Mouse (Mus musculus) cerebellum, adult 11 months (tissue): ENCODE data around the gene Nfkbil1.
A peak's percentile ranks its signal among the peaks of the same experiment; 100 is the strongest.
"Not testable (repeated sequence)": the region's sequence is repeated elsewhere in the genome, so short reads cannot be mapped to it uniquely, and the experiment has no call there.

Source experiments
- DNase-seq: peaks from one replicate; pipeline ENCODE4 v3.0.0; 2022

Nfkbil1 gene

DNA sequence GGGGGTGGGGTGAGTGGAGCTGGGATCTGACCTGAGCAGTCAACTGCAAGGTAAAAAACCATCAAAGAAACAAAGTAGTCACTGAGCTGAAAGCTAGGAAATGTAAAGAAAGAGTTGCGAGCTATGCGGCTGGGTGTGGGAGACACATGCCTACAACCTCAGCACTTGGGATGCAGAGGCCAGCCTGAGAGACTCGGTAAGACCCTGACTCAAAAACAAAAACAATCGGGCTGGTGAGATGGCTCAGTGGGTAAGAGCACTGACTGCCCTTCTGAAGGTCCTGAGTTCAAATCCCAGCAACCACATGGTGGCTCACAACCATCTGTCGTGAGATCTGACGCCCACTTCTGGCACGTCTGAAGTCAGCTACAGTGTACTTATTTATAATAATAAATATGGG is 1.5 kb downstream of the Nfkbil1 start:
- DNase-seq = not testable (repeated sequence)

DNA sequence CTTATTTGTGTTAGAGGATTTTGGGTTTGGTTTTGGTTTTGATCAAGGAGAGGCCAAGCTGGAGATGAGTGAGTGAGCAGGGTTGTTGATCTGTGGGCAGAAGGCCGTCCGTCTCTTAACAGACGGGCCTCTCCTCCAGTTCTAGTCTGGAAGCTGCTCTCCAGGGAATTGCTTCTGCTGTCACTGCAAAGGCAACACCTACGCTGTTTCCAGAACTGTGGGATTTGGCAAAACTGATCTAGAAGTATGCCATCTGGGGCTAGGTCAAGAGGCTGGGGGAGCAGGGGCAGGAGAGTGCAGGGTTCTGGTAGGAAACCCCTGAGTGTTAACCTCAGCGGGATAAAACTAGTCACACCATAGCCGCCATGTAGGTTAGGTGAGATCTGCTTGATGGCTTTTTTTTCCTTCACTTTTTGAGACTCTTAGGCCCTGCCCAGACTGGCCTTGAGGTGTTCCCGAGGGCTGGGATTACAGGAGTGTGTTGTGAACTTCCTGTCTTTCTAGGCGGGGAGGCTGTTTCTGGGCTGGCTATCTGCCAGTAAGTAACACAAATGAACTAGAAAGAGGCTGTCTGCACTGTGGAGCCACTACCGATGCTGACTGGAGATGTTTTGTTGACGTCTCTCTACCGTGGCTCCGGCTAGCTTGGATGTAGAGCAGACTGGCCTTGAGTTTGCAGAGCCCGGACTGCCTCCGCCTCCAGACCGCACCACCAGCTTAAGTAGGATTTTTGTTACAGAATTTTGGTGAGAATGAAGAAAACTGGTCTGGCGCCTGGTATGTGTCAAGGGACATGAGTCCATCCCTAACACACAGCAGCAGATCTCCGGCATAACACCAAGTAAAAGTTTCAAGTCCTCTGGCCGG is 2.2 kb downstream of the Nfkbil1 start, which contains the start of gene Atp6v1g2:
TSS of gene Atp6v1g2 (plus strand) at position 547 of the 867 bp plus-strand sequence.
- no peak for DNase-seq

DNA sequence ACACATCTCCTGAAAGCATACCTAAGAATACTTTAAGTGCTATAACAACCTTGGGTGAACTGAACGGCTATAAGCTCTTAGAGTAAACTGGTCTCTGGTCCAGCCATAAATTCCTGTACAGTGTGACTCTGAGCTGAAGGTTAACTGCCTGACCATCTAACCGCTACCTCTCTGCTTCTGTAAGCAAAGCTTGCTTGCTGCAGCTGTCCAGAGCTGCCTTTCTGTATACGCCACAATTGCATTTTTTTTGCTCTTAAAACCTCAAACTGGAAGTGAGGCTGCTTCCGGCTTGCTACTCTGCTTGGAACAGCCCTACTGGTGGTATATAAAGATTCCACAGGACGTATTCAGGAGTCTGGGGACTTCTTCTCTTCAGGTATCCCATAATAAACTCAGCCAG is 2.9 kb downstream of the Nfkbil1 start:
- no peak for DNase-seq

DNA sequence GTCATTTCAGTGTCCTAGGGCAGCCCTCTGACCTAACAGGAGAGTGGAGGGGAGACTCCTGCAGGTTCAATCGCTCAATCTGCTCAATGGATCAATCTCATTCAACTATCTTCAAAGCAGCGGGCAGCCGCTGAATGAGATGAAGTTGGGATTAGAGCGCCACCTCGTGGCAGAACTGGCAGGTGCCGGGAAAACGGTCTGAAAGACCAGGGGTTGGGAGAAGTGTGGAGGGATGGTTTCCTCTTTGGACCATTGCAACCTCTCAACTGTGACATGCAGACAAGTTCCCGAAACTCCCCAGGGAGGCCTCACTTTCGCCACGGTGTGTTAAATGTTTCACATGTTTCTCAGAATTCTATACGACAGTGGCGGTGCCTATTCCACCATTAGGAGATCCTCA is 3.5 kb downstream of the Nfkbil1 start:
- peak; percentile 75 for DNase-seq

DNA sequence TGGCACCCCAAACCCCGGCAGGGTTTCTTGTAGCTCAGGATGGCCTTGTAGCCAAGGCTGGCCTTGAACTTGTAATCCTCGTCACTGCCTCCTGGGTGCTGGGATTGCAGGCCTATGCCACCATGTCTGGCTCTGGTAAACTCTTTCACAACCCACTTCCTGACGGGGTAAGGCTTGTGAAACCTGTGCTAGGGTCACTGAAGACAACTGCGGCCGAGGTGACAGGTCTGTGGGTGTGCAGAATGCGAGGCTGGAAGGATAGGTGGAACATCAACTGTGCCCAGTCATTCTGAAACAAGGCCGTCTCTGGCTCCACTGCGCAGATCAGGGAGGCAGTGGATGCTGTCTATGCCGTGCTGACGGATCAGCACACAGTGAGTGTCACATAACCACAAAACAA is 4.6 kb downstream of the Nfkbil1 start:
- no peak for DNase-seq

DNA sequence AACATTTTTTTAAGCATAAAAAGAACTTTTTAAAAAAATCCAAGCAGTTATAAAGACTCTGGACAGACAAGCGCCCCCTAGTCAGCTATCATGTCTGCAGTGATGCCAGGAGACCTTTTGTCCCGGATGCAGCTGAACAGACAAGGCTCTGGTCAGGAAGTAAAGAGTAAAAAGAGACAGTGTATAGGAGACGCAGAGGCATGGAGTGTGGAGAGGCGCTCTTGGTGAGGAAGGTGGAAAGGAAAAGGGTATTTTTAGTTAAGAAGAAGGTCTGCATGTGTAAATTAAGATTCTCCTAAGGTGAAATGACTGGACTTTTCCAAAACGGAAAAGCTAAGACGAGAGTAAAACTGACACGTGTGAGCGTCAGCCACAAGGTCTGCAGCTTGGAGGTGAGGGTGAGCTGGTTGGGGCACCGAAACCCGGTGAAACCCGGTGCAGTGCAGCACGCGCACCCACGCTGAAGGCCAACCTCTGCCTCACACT is 9.0 kb downstream of the Nfkbil1 start:
- DNase-seq = no peak

DNA sequence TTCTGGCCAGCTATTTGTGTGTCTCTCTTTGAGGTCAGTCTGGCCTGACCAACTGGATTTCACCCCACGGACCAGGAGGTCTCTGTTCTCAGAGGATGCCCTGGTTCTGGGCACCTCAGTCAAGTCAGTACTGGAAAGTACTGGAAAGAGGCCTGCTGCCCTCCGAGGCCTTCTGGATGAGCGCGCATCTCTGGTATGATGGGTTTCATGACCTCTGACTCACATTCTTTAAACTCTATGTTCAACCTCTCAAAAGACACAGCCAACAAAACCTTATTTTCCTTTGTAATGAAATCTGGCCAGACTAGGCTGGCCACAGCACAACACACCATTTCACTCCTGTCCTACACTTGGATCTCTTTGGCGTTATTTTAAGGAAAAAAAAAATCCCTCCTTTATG is 10.1 kb downstream of the Nfkbil1 start:
- DNase-seq = no peak

DNA sequence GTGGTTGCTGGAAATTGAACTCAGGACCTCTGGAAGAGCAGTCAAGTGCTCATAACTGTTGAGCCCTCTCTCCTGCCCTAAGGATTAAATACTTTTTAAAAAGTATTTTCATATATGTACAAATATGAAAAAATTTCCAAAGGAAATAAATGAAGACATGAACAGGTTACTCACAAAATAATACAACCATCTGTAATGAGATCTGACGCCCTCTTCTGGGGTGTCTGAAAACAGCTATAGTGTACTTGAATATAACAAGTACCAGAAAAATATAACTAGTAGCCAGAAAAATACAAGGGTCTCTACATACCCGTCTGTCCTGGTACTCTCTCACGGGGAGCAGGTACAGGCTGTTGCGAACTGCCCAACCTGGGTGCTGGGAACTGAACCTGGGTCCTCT is 11.0 kb downstream of the Nfkbil1 start:
- no peak for DNase-seq

DNA sequence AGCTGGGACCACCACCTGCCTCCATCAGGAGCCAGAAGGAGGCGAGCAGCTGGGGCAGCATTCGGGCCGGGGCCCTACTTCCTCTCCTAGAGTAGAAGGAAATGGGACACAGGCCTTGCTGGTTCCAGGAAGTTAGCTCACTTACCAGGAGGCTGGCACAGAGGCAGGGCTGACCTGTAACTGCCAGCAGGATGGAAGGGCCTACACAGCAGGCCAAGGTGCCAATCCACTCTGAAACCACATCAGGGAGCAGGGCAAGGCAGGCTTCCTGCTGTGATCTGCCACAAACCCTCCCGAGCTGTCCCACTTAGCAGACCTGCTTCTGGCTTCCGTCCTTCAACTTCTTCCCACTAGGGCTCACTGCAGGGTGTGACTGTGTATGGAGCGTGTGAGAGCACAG is 13.3 kb downstream of the Nfkbil1 start:
- DNase-seq = no peak

DNA sequence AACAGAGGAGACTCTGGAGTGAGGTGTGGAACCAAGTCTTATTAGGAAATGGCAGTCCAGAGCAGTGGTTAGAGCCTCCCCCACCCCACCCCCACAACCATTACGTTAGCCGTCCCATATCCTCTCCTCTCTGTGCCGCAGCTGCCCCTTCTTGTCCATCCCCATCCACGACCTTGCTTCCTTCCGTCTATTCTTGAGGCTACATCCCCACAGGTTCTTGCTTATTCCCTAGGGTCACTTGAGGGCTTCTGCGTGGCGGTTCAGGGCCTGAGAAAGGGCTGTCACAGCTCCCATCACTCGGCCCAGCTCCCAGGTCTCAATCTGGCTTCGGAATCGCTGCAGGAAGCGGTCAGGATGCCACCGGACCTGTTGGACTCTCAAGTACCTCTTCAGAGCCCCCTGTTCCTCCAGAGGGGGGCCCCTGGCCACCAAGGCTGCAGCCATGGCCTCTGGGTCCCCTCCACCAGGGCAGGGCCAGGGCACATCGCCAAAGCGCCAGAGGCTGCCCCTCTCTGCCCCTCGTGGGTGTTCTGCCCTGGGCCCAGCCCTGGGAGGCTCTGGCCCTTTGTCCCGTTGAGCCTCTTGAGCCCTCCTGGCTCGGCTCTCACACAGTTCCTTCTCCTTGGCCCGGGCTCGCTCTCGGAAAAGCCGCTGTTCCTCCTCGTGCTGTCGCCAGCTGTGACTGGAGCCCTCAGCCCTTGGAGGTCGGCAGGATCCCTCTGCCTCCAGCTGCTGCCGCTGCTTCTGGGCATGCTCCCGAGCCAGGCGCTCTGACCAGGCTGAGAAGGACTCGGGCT is 15.2 kb downstream of the Nfkbil1 start, which contains the start of gene Gm16181:
TSS of gene Gm16181 (plus strand) at position 679 of the 797 bp plus-strand sequence.
- no peak for DNase-seq

DNA sequence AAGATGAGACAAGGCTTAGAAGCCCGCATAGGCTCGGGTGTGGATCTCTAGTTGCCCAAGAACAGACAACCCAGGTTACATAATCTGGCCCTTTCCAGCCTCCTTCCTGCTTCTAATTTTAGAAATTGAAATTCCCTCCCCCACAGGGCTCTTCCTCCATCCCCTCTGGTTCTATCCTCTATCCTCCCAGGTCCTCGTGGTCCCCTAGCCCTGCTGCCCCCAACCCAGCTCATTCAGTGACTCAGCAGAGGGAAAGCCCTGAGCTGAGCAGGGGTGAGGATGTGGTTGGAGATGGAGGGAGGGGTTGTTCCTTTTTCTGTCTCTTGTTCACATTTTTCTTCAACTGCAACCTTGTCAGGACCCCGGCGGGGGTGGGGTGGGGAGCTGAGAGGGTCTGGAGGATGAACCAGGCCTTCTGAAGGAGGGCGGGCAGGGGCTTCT is 16.0 kb downstream of the Nfkbil1 start:
- DNase-seq = no peak

DNA sequence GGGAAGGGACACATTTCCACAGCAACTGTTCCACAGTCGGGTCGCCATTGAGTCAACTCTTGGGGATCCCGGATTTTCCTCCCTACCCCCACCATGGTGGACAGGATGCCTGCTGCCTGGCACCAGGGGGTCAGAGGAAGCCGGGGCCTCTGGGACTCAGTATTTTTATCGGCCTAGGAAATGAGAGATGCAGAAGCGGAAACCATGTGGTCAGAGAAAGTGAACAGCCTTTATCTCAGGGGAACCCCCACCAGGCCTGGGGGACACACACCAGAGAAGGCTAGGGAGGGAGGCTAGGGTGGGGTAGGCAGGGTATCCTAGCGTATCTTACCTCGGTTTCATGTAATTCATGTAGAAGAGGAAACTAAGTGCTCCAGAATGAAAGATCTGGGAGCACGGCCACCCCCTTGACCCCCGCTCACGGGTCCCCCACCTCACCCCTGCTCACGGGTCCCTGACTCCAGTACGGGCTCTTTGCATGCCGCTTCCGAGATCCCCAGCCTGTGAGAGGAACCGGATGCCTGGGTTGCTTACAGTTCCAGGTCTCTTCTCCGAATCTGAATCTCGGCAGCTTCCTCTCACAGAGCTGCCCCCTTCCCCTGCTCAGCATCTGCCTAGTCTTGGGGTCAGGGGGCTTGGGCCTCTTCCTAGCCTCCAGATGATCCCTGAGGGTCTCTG is 16.9 kb downstream of the Nfkbil1 start:
- no peak for DNase-seq

DNA sequence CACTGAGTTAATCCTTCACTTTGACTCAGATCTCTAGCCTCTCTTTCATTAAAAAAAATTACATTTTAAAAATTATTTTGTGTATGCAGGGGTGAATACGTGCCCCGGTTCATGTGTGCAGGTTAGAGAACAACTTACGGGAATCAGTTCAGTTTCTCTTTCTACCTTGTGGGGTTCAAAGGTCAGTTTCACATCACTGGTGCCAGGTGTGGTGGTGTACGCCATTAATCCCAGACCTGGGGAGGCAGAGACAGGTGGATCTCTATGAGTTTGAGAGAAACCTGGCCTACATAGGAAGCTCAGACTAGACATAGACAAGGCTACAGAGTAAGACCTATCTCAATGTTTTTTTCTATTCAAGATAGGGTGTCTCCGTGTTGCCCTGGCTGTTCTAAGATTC is 22.5 kb downstream of the Nfkbil1 start:
- no peak for DNase-seq

DNA sequence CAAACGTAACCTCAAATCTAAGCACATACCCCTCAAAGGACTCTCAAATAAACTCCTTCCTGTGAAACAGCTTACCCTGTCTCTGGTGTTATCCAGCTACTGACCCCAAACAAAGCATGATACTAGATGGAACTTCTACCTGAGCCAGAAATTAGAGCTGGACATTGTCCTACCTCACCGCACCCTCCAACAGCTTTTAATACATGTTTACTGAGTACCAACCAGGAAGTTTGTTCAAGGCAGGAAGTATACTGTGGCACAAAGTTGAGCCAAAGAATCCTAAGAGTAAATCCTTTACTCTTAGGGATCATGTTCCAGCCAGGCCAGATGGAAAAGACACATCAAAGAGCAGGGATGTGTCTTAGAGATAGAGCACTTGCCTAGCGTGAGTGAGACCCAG is 25.0 kb downstream of the Nfkbil1 start:
- no peak for DNase-seq

DNA sequence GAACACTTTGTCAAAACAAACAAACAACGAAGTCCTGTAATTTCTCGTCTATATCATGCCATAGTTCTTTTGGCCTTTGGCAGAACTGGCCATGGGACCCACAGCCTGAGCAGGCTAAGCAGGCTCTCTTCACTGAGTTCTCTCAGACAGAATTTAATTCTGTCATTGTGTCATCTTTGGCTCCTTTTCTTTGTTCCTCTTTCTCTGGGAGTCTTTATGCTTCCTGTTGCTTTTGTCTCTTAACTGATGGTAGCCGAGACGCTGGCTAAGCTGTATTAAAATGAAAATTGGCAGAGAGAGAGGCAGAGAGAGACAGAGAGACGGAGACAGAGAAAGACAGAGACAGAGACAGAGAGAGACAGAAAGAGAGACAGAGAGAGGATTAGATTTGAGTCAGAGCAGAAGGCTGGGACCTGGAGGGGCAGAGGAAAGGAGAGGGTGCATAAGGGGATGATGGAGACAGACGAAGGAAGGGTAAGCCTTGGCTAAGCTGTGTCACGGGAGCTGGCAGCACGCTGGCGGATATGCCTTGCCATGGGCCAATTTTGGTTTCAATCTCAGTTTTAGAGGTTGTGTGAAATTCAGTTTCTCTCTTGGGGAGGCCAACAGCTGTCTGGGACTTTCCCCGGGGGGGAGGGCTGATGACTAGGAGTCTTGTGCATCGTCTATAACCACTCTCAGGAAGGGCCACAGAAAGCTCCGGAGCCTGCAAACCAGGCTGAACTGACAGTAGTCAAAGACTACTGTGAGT is 25.6 kb downstream of the Nfkbil1 start:
- DNase-seq = no peak

DNA sequence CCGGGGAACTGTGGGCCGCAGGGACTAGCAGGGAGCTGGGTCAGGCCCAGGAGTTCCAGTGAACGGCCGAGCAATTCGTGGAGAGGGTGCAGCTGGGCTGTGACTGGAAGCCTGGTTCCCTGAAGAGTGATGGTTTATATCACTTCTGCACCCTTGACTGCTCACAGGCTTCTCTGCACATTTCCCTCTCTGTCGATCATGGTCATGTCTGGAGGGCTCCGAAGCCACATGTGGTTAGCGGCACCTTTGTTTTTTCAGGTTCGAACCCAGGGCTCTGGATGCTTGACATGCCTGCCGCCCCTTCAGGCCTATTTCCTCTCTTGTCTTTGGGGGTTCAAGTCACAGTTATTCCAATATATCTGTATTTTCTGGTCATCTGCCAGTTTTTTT is 30.2 kb downstream of the Nfkbil1 start:
- no peak for DNase-seq

DNA sequence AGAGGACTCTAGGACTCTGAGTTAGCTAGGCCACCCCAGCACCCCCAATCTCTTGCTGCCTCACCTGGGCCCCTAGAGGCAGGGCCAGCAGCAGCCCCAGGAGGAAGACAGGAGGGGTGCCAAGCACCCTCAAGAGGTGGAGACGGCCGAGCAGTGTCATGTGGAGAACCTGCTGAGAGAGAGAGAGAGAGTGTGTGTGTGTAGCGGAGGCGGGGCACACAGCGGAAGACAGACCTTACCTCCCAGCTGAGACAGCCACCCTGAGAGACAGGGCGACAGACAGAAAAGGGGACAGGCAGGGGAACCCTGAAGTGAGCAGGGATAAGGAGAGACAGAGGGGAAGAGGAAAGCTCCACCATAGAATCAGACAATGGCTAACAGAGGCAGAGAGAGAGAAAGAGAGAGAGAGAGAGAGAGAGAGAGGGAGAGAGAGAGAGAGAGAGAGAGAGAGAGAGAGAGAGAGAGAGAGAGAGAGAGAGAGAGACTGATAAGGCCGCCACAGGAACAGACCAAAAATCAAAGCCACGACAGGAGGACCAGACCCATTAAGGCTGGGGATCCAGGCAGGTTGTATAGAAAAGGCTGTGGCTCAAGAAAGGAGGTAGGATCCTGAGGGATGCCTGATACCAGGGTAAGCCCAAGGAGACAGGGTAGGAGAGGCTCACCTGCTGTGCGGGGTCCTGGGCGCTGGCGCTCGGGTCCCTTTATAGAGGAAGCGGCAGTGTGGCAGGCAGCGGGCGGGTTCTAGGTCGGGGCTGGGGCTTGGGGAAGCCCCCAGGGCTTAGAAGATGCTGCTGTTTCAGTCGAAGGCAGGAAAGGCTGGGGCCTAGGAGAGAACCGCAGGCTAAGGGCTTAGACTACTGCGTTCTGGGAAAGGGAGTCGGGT is 30.9 kb downstream of the Nfkbil1 start, which contains the start of gene Lta:
TSS of gene Lta (minus strand) at position 858 of the 886 bp plus-strand sequence.
- no peak for DNase-seq

DNA sequence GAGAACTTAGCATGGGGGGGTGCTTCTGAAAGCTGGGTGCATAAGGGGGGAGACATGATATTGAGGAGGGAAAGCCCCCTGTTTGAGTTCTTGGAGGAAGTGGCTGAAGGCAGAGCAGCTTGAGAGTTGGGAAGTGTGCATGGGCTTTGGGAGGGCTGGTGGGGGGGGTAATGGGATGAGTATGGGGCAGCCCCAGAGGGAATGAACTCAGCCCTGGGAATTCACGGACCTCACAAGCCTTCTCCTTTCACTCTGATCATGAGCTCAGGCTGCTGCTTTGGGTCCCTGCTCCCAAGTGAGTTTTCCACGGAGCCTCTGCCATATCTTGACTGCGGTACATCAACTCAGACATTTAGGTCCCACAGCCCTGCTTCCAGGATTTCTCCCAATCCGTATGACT is 33.1 kb downstream of the Nfkbil1 start:
- DNase-seq = no peak

DNA sequence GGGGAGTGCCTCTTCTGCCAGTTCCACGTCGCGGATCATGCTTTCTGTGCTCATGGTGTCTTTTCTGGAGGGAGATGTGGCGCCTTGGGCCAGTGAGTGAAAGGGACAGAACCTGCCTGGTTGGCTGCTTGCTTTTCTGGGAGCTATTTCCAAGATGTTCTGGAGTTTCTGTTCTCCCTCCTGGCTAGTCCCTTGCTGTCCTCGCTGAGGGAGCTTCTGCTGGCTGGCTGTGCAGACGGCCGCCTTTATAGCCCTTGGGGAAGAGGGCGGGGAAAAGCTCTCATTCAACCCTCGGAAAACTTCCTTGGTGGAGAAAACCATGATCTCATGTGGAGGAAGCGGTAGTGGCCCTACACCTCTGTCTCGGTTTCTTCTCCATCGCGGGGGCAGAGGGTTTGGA is 33.8 kb downstream of the Nfkbil1 start, which contains the start of gene Tnf:
TSS of gene Tnf (minus strand) at position 221 of the 400 bp plus-strand sequence.
- no peak for DNase-seq

DNA sequence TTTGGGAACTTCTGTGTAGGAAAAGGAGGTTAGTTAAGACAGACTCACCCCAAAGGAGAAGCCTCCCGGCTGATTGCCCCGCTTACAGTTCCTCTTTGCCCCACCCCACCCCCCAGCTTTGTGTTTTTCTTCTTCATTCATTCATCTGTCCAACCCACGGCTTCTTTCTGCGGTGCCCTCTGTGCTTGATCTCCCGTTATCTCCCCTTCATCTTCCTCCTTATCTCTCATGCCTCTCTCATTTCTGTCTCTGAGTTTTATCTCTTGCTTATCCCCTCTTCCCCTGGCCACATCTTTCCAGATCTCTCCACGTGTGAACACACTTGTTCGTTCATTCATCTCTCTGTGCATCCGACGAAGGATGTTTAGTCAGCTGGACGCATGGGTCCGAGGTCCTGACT is 34.5 kb downstream of the Nfkbil1 start:
- DNase-seq = no peak

DNA sequence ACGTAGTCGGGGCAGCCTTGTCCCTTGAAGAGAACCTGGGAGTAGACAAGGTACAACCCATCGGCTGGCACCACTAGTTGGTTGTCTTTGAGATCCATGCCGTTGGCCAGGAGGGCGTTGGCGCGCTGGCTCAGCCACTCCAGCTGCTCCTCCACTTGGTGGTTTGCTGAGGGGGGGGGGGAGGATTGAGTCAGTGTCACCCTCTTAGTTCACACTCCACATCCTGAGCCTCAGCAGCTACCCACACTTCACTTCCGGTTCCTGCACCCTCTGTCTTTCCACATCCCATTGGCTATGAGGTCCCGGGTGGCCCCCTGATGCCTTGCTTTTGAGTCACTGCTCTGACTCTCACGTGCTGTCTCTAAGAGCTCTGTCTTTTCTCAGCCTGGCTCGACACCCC is 35.2 kb downstream of the Nfkbil1 start:
- DNase-seq = no peak
